Mouse (Mus musculus): ENCODE data around the gene Olfr692. TPM values are rescaled to one million over a fixed set of nuclear protein-coding genes. Genes with fewer than 3 reads are reported as not detected.
"Not testable (repeated sequence)": the region's sequence is repeated elsewhere in the genome, so short reads cannot be mapped to it uniquely, and the experiment has no call there.

The Olfr692 gene
- not detected in 2 replicates for polyA plus RNA-seq (2014; fragmentation: Nextera tagmentation; extraction: Ambion mirVana)

DNA sequence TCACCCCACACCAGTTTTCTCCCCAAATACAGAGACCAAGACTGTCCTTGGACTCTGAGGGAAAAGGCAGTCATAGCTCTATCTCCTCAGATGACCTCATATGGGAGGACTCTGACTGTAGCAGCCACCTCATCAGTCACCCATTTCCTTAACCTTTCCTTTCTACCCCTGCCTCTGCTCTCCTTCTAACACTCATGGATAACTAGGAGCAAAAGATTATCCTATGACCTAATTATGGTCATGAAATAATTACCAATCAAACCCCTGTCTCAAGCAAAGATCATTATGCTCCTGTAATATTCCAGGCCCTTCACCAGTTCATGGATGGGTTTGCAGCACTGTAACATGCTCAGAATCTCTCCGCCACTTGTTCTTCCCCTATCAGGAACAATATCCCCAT lies at the start of gene Olfr692:
Gene Olfr692 (plus strand): TSS at position 301 of the 400 bp plus-strand sequence.
- 89% methylated on average over 1 of the region's 1 CpGs for WGBS

DNA sequence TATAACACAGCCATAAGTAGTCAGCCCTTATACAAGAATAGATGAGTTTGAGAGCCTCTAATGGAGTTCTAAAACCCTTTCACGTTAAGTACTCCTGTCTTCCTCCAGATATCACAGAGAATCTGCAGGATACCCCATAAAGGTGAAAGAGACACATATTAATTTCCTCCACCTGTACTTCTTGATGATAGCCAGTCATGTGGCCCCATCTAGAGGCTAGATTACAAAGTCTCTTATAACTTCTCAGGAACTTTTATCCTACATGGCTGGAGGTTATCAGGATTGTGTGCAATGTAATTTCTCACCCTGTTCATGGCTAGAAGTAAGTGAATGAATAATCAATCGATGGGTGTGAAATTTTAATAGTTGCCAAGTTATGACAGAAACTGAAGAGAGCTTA lies 42.7 kb upstream of the Olfr692 start:
- no peaks in the 10 kb centered on the region for H3K27me3 ChIP-seq (ENCODE audit: control insufficient read depth, insufficient read depth, low read length)
- H3K27ac ChIP-seq (ENCODE audit: low read length) = no peak overlapping the region
- WGBS = 67% methylated on average over 2 of the region's 2 CpGs
- no peaks in the 10 kb centered on the region for H3K4me1 ChIP-seq (ENCODE audit: control insufficient read depth, insufficient read depth, low read length)
- H3K4me2 ChIP-seq (replicated peaks; ENCODE audit: low read depth, low read length) = no peak overlapping the region
- no peak overlapping the region for H3K4me3 ChIP-seq (ENCODE audit: low read depth, low read length)
- no peaks in the 10 kb centered on the region for H3K9me3 ChIP-seq (ENCODE audit: control insufficient read depth, low read depth, low read length)
- no peak for ATAC-seq (ENCODE audit: insufficient number of reproducible peaks, insufficient read depth, low FRiP score, low read depth)
- H3K9ac ChIP-seq (replicated peaks; ENCODE audit: low read depth, low read length) = no peak overlapping the region
- H3K36me3 ChIP-seq (ENCODE audit: control insufficient read depth, insufficient read depth, low read length) = no peaks in the 10 kb centered on the region

More for the DNA sequence above, at the start of gene Olfr692:
- H3K36me3 ChIP-seq (ENCODE audit: control insufficient read depth, insufficient read depth, low read length) = no peaks in the 10 kb centered on the region
- H3K4me3 ChIP-seq (ENCODE audit: low read depth, low read length) = no peak within 1 kb of the TSS
- no peak within 1 kb of the TSS for H3K9ac ChIP-seq (replicated peaks; ENCODE audit: low read depth, low read length)
- H3K27ac ChIP-seq (ENCODE audit: low read length) = no peak within 1 kb of the TSS
- no peaks in the 10 kb centered on the region for H3K4me1 ChIP-seq (ENCODE audit: control insufficient read depth, insufficient read depth, low read length)
- H3K27me3 ChIP-seq (ENCODE audit: control insufficient read depth, insufficient read depth, low read length) = no peaks in the 10 kb centered on the region
- ATAC-seq (ENCODE audit: insufficient number of reproducible peaks, insufficient read depth, low FRiP score, low read depth) = no peak
- no peaks in the 10 kb centered on the region for H3K9me3 ChIP-seq (ENCODE audit: control insufficient read depth, low read depth, low read length)
- H3K4me2 ChIP-seq (replicated peaks; ENCODE audit: low read depth, low read length) = no peak within 1 kb of the TSS

GRCm38 (mm10) chr7:105334004-105334403 lies 34.0 kb upstream of the Olfr692 start, which contains the start of gene Olfr690:
Olfr690 (minus strand) TSS chr7:105334104.
- Histone ChIP-seq H3K4me2 (replicated peaks; ENCODE audit: low read depth, low read length) (no peak within 1 kb of the TSS), H3K4me1 (ENCODE audit: control insufficient read depth, insufficient read depth, low read length) (no peaks in the 10 kb centered on the region), H3K27me3 (ENCODE audit: control insufficient read depth, insufficient read depth, low read length) (no peaks in the 10 kb centered on the region), H3K36me3 (ENCODE audit: control insufficient read depth, insufficient read depth, low read length) (no peaks in the 10 kb centered on the region), H3K9ac (replicated peaks; ENCODE audit: low read depth, low read length) (no peak within 1 kb of the TSS), H3K9me3 (ENCODE audit: control insufficient read depth, low read depth, low read length) (no peaks in the 10 kb centered on the region), H3K27ac (ENCODE audit: low read length) (no peak within 1 kb of the TSS), H3K4me3 (ENCODE audit: low read depth, low read length) (no peak within 1 kb of the TSS)
- WGBS = 82% methylated on average over 1 of the region's 1 CpGs
- ATAC-seq (ENCODE audit: insufficient number of reproducible peaks, insufficient read depth, low FRiP score, low read depth) = no peak

GRCm38 (mm10) chr7:105342170-105342569 lies 25.9 kb upstream of the Olfr692 start, which contains the start of gene Olfr691:
Olfr691 (minus strand) TSS chr7:105342270.
- H3K9ac ChIP-seq (replicated peaks; ENCODE audit: low read depth, low read length) = no peak within 1 kb of the TSS
- H3K36me3 ChIP-seq (ENCODE audit: control insufficient read depth, insufficient read depth, low read length) = no peaks in the 10 kb centered on the region
- no peaks in the 10 kb centered on the region for H3K4me1 ChIP-seq (ENCODE audit: control insufficient read depth, insufficient read depth, low read length)
- no peak for ATAC-seq (ENCODE audit: insufficient number of reproducible peaks, insufficient read depth, low FRiP score, low read depth)
- 53% methylated on average over 1 of the region's 1 CpGs for WGBS
- no peak within 1 kb of the TSS for H3K4me3 ChIP-seq (ENCODE audit: low read depth, low read length)
- no peak within 1 kb of the TSS for H3K27ac ChIP-seq (ENCODE audit: low read length)
- no peak within 1 kb of the TSS for H3K4me2 ChIP-seq (replicated peaks; ENCODE audit: low read depth, low read length)
- no peaks in the 10 kb centered on the region for H3K9me3 ChIP-seq (ENCODE audit: control insufficient read depth, low read depth, low read length)
- no peaks in the 10 kb centered on the region for H3K27me3 ChIP-seq (ENCODE audit: control insufficient read depth, insufficient read depth, low read length)

DNA sequence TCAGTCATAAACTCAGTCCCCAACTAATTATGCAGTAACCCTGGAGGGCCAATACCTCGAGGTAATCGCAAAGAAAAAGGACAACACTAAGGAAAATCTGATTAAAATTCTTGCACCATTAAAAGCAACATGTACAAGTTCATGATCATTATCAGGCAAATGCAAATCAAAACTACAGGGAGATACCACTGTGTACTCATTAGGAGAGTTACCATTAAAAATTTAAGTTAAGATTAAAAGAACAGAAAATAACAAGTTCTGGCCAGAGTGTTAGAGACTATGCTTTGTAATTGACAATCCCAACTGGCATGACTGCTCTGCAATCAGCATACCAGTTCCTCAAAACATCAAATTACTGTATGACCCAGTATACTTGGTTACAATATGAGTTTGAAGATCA lies 25.3 kb upstream of the Olfr692 start:
- Histone ChIP-seq H3K9ac (replicated peaks; ENCODE audit: low read depth, low read length) (no peak overlapping the region), H3K27me3 (ENCODE audit: control insufficient read depth, insufficient read depth, low read length) (no peaks in the 10 kb centered on the region), H3K4me2 (replicated peaks; ENCODE audit: low read depth, low read length) (no peak overlapping the region), H3K27ac (ENCODE audit: low read length) (no peak overlapping the region), H3K4me1 (ENCODE audit: control insufficient read depth, insufficient read depth, low read length) (no peaks in the 10 kb centered on the region), H3K4me3 (ENCODE audit: low read depth, low read length) (no peak overlapping the region), H3K36me3 (ENCODE audit: control insufficient read depth, insufficient read depth, low read length) (no peaks in the 10 kb centered on the region), H3K9me3 (ENCODE audit: control insufficient read depth, low read depth, low read length) (no peaks in the 10 kb centered on the region)
- no peak for ATAC-seq (ENCODE audit: insufficient number of reproducible peaks, insufficient read depth, low FRiP score, low read depth)
- 78% methylated on average over 2 of the region's 2 CpGs for WGBS

GRCm38 (mm10) chr7:105356064-105356463 lies 12.0 kb upstream of the Olfr692 start:
- not testable (repeated sequence) for H3K36me3 ChIP-seq (ENCODE audit: control insufficient read depth, insufficient read depth, low read length); H3K4me2 ChIP-seq (replicated peaks; ENCODE audit: low read depth, low read length); H3K9me3 ChIP-seq (ENCODE audit: control insufficient read depth, low read depth, low read length); H3K27me3 ChIP-seq (ENCODE audit: control insufficient read depth, insufficient read depth, low read length); ATAC-seq (ENCODE audit: insufficient number of reproducible peaks, insufficient read depth, low FRiP score, low read depth); H3K27ac ChIP-seq (ENCODE audit: low read length); H3K4me1 ChIP-seq (ENCODE audit: control insufficient read depth, insufficient read depth, low read length); H3K9ac ChIP-seq (replicated peaks; ENCODE audit: low read depth, low read length); H3K4me3 ChIP-seq (ENCODE audit: low read depth, low read length)
- WGBS = no CpG with 5 or more reads among the region's 5 CpGs

- H3K9me3 ChIP-seq (ENCODE audit: control insufficient read depth, low read depth, low read length); H3K4me2 ChIP-seq (replicated peaks; ENCODE audit: low read depth, low read length); H3K4me1 ChIP-seq (ENCODE audit: control insufficient read depth, insufficient read depth, low read length); H3K27me3 ChIP-seq (ENCODE audit: control insufficient read depth, insufficient read depth, low read length); H3K36me3 ChIP-seq (ENCODE audit: control insufficient read depth, insufficient read depth, low read length); H3K4me3 ChIP-seq (ENCODE audit: low read depth, low read length); H3K9ac ChIP-seq (replicated peaks; ENCODE audit: low read depth, low read length); H3K27ac ChIP-seq (ENCODE audit: low read length): not testable (repeated sequence)
- WGBS = 87% methylated on average over 1 of the region's 2 CpGs
- ATAC-seq (ENCODE audit: insufficient number of reproducible peaks, insufficient read depth, low FRiP score, low read depth) = 0 out of 2 replicates have a peak, but pooled peaks have one; percentile 53
Observed at GRCm38 (mm10) chr7:105356487-105356886, 11.5 kb upstream of the Olfr692 start.

- WGBS = 71% methylated on average over 2 of the region's 2 CpGs
Observed at GRCm38 (mm10) chr7:105361713-105362112, 6.3 kb upstream of the Olfr692 start.

GRCm38 (mm10) chr7:105367268-105367667 lies 762 bp upstream of the Olfr692 start:
- ATAC-seq (ENCODE audit: insufficient number of reproducible peaks, insufficient read depth, low FRiP score, low read depth) = no peak
- H3K9ac ChIP-seq (replicated peaks; ENCODE audit: low read depth, low read length) = no peak overlapping the region
- H3K27me3 ChIP-seq (ENCODE audit: control insufficient read depth, insufficient read depth, low read length) = no peaks in the 10 kb centered on the region
- H3K36me3 ChIP-seq (ENCODE audit: control insufficient read depth, insufficient read depth, low read length) = no peaks in the 10 kb centered on the region
- no peak overlapping the region for H3K4me2 ChIP-seq (replicated peaks; ENCODE audit: low read depth, low read length)
- no peak overlapping the region for H3K4me3 ChIP-seq (ENCODE audit: low read depth, low read length)
- H3K4me1 ChIP-seq (ENCODE audit: control insufficient read depth, insufficient read depth, low read length) = no peaks in the 10 kb centered on the region
- no peaks in the 10 kb centered on the region for H3K9me3 ChIP-seq (ENCODE audit: control insufficient read depth, low read depth, low read length)
- no peak overlapping the region for H3K27ac ChIP-seq (ENCODE audit: low read length)
- WGBS = 83% methylated on average over 5 of the region's 5 CpGs

More at GRCm38 (mm10) chr7:105361713-105362112, 6.3 kb upstream of the Olfr692 start:
- H3K4me3 ChIP-seq (ENCODE audit: low read depth, low read length) = no peak overlapping the region
- H3K9ac ChIP-seq (replicated peaks; ENCODE audit: low read depth, low read length) = no peak overlapping the region
- no peak overlapping the region for H3K4me2 ChIP-seq (replicated peaks; ENCODE audit: low read depth, low read length)
- ATAC-seq (ENCODE audit: insufficient number of reproducible peaks, insufficient read depth, low FRiP score, low read depth) = no peak
- no peaks in the 10 kb centered on the region for H3K36me3 ChIP-seq (ENCODE audit: control insufficient read depth, insufficient read depth, low read length)
- H3K27ac ChIP-seq (ENCODE audit: low read length) = no peak overlapping the region
- no peaks in the 10 kb centered on the region for H3K4me1 ChIP-seq (ENCODE audit: control insufficient read depth, insufficient read depth, low read length)
- no peaks in the 10 kb centered on the region for H3K9me3 ChIP-seq (ENCODE audit: control insufficient read depth, low read depth, low read length)
- H3K27me3 ChIP-seq (ENCODE audit: control insufficient read depth, insufficient read depth, low read length) = no peaks in the 10 kb centered on the region
